Mouse (Mus musculus): ENCODE data around the gene Rerg.
A peak's percentile ranks its signal among the peaks of the same experiment; 100 is the strongest.

The Rerg gene

GRCm38 (mm10) chr6:137131794-137132193, 38.5 kb downstream of the Rerg start:
- no peak for DNase-seq (ENCODE audit: extremely low spot score, low spot score)

GRCm38 (mm10) chr6:137131349-137131748, 38.9 kb downstream of the Rerg start:
- no peak for DNase-seq (ENCODE audit: extremely low spot score, low spot score)

DNA sequence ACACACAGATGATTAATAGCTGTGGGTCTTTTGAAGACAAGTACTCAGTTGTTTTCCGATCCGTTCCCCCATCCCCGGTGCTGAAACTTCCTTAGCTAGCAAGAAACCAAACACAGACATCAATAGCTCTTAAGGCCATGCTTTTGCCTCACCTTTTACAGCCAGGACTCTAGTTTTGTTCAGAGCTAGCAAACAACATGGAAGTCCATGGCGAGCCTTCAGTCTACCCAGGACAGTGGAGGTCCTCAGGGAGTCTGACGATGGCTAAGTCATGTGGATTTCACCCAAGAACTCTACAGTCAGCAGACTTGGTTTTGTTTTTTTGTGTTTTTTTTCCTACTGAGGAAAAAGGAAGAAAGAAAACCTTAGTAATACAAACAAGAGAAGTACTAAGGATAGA, 43.4 kb downstream of the Rerg start:
- DNase-seq (ENCODE audit: extremely low spot score, low spot score) = no peak

GRCm38 (mm10) chr6:137126224-137126623, 44.1 kb downstream of the Rerg start:
- DNase-seq (ENCODE audit: extremely low spot score, low spot score) = peak; percentile 35

DNA sequence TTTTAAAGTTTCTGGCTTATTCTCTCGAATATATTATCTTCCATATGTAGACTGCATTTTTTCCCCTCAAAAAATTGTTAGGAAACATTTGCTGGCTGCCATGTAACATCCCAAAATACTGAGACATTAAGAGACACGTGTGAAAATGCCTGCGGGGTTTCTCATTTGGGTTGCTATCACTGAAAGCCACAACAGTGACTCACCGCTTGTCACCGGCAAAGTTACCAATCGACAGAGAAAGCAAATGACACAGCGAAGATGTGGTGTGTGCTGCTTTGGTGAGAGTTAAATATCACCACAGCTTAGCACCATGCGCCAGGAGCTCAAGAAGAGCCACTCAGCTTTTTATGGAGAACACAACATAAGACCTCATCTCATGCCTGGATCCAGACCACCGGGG, 44.9 kb downstream of the Rerg start:
- DNase-seq (ENCODE audit: extremely low spot score, low spot score) = no peak

DNA sequence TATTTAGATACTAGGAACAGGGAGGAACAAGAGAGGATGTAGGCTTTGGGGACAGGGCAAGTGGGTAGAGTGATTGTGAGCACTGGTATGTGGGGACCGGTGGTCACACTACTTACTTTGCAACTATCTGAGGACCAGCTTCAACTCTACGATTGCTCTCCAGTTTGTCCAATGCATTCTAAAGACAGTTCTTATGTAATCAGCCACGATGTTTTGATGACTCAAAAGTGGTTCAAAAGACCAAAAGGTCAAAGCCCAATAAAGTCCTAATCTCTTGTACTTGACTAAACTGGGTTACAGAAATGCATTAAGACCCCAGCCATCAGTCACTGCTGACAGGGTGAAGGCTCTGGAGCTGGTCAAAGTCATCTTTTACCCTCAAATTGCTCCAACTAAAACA, 45.3 kb downstream of the Rerg start:
- no peak for DNase-seq (ENCODE audit: extremely low spot score, low spot score)

- DNase-seq (ENCODE audit: extremely low spot score, low spot score) = no peak
Measured at GRCm38 (mm10) chr6:137116849-137117473, 53.3 kb downstream of the Rerg start.

- DNase-seq (ENCODE audit: extremely low spot score, low spot score) = no peak
Measured at GRCm38 (mm10) chr6:137114859-137115258, 55.4 kb downstream of the Rerg start.

DNA sequence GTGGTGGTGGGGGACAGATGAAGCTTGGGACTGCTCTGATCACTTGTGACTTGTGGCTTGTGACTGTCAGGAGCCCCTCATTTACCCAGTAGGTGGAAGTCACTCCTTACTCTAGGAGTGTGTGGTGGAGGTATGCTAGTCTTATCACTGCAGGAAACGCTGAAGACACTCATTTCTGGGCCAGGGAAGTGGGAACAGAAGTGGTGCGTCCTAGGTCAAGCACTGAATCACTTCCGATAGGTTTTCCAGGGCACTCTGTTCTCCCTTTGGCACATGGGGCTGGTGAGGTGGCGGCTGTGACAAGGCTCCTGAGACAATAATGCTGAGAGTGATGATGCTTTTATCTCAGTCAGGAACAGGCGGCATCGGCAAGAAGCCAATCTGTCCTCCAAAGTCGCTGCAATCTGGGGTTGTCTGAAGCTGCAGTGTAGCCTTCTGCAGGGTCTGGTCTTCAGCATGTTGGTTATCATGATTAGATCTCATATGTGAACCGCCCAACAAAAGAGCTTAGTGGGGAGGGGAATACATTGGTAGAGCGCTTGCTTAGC, 59.0 kb downstream of the Rerg start:
- DNase-seq (ENCODE audit: extremely low spot score, low spot score) = no peak

DNA sequence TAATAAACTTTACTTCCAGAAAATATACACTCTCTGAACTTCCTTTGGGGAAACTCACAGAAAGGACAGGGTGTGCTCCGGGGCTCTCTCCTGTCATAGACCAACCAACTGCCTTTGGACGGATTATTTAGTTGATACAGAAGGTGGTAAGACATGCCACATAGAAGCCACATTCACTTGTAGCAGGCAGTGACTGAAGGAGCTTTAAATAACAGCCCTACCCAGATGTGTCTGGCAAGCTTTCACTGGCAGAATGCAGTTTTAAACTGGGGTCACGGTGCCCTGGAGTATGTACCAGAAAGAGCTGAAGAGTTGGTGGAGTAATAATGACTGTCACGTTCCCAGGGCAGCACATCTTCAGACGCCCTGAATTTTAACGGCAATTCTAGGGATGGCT, 59.5 kb downstream of the Rerg start:
- DNase-seq (ENCODE audit: extremely low spot score, low spot score) = no peak

DNA sequence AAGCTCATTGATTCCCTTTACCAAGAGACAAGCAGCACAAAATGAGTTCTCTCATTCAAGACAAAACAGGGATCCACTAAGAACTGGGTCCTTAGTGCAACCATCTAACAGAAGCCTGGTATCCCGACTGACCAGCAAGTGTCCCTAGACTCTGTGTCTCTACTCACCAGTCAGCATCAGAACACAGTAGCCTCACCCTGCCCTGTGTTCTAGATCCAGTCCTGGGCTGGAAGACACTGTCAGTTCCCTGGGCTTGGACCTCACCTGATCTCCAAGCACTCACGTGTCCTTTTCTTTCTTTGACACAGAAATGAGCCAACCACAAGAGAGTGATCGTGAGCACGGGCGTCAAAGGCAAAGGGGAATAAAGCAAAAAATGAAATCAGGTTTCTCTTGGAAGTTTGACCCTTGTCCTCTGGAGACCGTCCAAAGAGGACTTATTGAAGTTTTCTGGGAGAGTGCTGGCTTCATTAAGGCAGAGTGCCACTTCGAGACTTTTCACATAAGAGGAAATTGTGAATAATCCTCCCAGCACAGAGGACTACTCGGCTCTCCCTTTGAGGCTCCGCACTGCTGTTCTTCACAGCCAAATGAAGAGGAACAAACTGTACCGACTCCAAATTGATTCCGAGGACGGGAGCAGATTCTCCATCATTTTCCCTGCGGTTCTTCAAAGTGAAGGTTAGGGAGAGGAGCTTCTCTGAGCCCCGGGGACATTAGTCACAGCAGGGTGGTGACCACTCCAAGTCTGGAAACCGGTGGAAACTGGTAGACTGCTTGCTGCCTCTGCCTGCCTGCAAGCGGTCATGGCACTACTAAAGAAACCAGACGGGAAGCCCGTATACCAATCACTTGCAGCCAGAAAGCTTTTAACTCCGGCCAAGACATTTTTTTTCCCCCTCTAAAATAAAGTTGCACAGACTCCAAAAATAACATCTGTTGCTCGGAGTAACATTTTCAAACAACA, 60.2 kb downstream of the Rerg start:
- DNase-seq (ENCODE audit: extremely low spot score, low spot score) = no peak

- no peak for DNase-seq (ENCODE audit: extremely low spot score, low spot score)
Measured at GRCm38 (mm10) chr6:137105285-137105684, 65.0 kb downstream of the Rerg start.

DNA sequence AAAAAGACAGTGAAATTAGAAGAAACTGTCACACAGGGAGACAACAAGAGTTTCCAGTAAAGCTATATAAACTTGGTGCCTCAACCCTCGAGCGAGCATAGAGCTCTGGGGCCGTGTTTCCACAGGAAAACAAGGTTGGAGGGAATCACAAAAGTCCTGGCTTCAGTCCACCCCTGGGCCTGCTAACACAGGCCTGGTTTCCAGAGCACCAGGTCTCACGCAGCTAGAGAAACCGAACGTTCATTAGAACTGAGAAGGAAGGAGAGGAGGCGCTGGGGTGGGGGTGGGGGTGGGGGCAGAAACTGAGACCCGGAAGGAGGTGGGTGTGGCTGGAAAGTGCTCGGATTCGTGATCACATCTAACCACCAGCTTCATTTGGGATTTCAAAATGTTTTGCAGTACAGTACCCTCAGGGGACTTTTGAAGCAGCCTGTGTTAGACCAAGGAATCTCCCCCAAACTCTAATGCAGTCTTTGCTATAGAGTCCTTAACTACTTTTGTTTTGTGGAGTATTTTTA, 67.6 kb downstream of the Rerg start:
- no peak for DNase-seq (ENCODE audit: extremely low spot score, low spot score)

DNA sequence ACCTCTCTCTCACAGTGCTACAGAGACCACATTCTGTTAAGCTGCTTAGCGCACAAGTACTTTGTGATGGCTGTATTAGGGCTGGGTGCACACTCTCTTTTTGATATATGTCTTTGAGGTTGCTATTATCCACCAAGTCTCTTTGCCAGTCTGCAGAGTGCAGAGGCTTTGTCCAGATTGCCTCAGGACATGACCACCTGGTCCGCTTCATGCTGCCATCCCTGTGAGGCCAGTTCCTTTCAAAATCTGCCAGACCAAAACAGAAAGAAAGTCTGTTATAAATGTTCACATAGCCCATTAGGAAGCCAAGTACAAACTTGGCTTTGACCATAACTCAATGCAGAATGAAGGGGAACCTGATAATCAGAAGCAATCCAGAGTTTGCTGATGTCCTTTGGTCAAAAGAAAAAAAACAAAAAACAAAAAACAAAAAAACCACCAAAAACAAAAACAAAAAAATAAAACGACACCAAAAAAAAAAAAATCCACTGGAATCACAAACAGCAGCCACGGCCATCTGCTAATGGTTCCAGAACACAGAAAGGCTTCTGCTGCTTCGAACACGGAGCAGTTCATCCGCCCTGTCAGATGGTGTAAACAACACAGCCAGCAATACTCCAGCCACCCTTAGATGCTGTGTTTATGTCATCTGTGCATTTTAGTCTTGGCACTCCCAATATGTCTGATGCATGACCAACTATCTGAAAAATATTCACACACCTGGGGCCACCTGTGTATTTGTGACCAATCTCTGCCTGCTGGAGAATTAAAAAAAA, 68.2 kb downstream of the Rerg start:
- DNase-seq (ENCODE audit: extremely low spot score, low spot score) = no peak

GRCm38 (mm10) chr6:137100259-137100658, 70.0 kb downstream of the Rerg start:
- no peak for DNase-seq (ENCODE audit: extremely low spot score, low spot score)

DNA sequence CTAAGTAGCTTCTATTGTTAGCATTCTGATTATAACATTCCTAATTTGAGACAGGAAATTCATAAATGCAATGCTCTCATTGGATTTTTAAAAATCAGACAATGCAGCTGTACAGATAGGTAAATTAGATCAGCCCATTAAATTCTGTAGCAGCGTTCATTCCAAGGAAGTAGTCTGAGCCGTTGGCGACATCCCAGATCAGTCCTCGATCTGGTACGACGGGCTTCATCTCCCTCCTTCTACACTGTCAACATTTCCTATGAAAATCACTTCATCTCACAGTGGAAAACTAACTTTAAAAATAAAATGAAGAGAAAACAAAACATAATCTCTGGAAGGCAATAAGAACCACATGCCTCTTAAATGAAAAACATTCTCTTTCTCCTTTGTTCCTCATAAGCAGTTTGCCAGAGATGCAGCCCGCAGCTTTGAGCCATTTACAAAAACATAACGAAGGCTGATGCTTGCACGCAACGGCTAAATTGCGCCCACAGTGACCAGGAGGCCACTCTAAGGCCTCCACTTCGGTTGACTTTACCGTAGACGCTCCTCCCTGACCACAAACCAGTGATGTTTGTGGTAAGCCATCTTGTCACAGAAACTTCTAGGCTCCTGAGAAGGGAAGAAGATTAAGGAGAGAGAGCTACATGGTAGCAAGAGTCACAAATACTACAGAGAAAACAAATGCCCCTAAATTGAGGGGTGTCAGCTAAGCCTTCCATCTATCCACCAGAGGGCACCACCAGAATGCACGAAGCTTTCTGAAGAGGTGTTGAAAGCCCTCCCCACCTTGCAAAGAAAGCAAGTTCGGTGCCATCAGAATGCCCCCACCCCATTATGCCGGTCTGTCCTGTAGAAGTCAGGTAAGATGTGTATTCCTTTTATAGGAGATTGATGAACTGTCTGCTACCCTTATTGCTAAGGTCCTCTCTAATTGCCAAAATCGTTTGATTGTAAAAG, 71.8 kb downstream of the Rerg start:
- DNase-seq (ENCODE audit: extremely low spot score, low spot score) = peak; percentile 29

- no peak for DNase-seq (ENCODE audit: extremely low spot score, low spot score)
Measured at GRCm38 (mm10) chr6:137094475-137094874, 75.8 kb downstream of the Rerg start.

DNA sequence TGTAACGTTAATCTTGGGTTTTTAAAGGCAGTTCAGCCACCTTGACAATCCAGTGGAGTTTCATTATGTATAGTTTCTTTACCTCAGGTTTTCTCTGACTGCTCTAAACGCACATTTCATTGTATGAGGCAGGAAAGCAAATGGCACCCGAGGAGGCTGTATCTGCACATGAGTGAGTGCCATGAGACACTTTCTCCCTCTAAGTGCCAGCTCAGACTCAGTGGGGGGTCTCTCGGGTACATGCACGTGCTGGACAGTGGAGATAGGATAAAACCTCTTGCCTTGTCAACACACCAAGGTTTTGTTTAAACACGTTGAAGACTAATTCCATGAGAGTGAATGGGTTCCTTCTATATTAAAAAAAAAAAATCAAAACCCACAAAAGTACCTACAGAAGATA, 81.8 kb downstream of the Rerg start:
- no peak for DNase-seq (ENCODE audit: extremely low spot score, low spot score)

DNA sequence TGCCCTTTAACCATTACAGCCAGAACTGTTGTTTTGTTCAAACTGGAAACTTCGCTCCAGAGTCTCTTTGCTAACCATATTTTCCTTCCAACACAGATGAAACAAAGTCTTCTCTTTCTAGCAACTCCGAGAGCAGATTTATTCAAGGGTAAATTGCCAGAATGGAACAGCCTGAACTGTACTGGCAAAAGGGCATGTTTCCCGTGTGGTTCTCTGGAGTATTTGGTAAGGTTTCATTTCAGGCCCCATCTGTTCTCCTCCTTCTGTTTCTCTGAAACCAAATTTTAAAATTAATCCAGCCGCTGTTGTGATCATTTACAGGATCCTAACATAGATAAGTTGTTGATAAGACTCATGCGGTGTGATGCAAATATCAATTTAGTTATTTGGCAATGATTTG, 82.3 kb downstream of the Rerg start:
- no peak for DNase-seq (ENCODE audit: extremely low spot score, low spot score)

- DNase-seq (ENCODE audit: extremely low spot score, low spot score) = no peak
Measured at GRCm38 (mm10) chr6:137087470-137087869, 82.8 kb downstream of the Rerg start.
